Mouse (Mus musculus): Measurements from ENCODE around the gene Ccdc81. TPM values are rescaled to one million over a fixed set of nuclear protein-coding genes. Genes with fewer than 3 reads are reported as not detected.

Ccdc81 gene
- polyA plus RNA-seq, 1 experiment from 2014 or later: not detected

DNA sequence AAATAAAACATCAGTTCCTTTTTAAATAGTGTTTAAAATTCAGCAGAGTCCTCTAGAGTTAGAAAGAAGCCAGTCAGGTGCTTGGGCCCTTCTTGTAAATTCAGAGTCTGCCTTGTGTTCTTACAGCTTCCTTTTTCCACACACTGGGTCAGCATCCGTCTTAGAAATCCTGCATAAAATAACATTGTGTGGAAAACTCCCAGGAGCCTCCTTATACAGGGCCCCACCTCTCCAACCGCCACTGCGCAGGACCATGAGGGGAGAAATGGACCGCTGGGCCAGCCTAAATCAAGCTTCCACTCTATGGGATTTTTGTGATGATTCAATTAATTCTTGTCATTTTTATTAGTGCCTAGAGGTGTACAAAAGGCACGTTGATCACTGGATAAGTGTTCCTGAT lies 12.0 kb downstream of the Ccdc81 start:
- 82% methylated on average over 5 of the region's 5 CpGs for WGBS
- no peak for ATAC-seq (replicated peaks; ENCODE audit: low FRiP score, low TSS enrichment, low read depth)
- no peaks in the 10 kb centered on the region for H3K36me3 ChIP-seq (ENCODE audit: control insufficient read depth, insufficient read depth, low read length)

DNA sequence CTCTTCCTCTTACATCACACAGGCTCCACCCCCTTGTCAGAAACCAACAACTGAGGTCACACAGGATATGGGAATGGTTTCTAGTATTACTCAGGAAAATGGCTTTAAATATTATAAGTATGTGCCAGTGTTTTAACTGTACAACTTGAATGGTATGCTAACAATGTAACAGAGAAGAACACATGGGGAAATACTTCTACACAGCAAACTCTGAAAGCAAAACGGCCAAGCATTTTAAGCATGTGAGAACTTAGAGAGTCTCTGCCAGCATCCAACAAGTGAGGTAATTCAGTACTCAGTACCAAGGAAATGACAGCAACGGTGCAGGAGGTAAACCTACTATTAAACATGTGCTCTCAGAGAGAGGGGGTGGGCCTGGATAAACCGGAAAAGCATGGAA lies 18.9 kb downstream of the Ccdc81 start:
- no peaks in the 10 kb centered on the region for H3K9me3 ChIP-seq (ENCODE audit: control insufficient read depth, low read length)
- no peaks in the 10 kb centered on the region for H3K27me3 ChIP-seq (replicated peaks; ENCODE audit: control insufficient read depth, insufficient read depth, low read length)
- ATAC-seq (replicated peaks; ENCODE audit: low FRiP score, low TSS enrichment, low read depth) (0 out of 2 replicates have a peak, but pooled peaks have one; percentile 43), DNase-seq (ENCODE audit: low spot score) (no peak)
- H3K4me3 ChIP-seq (ENCODE audit: low read depth, low read length): no peak overlapping the region
- WGBS: 52% methylated on average over 3 of the region's 3 CpGs
- H3K4me1 ChIP-seq (replicated peaks; ENCODE audit: control insufficient read depth, insufficient read depth, low read length): no peaks in the 10 kb centered on the region
- no peak overlapping the region for H3K9ac ChIP-seq (ENCODE audit: low read length)
- H3K36me3 ChIP-seq (ENCODE audit: control insufficient read depth, insufficient read depth, low read length): no peaks in the 10 kb centered on the region
- no peak overlapping the region for H3K27ac ChIP-seq (ENCODE audit: low read depth)
- H3K4me2 ChIP-seq (ENCODE audit: low read length): no peak overlapping the region

More for the DNA sequence above, 12.0 kb downstream of the Ccdc81 start:
- Histone ChIP-seq H3K4me1 (replicated peaks; ENCODE audit: control insufficient read depth, insufficient read depth, low read length) (no peaks in the 10 kb centered on the region), H3K27me3 (replicated peaks; ENCODE audit: control insufficient read depth, insufficient read depth, low read length) (no peaks in the 10 kb centered on the region), H3K9ac (ENCODE audit: low read length) (no peak overlapping the region), H3K9me3 (ENCODE audit: control insufficient read depth, low read length) (no peaks in the 10 kb centered on the region), H3K27ac (ENCODE audit: low read depth) (no peak overlapping the region), H3K4me3 (ENCODE audit: low read depth, low read length) (no peak overlapping the region), H3K4me2 (ENCODE audit: low read length) (no peak overlapping the region)
- no peak for DNase-seq (ENCODE audit: low spot score)

DNA sequence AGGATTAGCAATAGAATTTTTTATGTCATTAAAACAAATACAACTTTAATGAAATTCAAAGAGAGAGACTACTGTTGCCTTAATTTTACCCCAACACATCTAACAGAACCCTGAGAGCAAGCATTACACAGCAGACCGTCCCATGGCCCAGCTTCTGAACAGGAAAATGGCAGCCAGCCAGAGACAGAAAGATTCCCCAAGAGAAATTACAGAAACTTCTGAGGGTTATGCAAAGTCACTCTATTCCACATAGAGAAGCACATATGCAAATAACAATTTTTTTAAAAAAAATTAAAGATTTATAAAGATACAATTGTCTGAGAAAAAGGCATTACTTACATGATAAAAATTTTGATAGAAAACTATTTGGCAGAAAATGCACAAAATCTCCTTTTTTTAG lies 23.7 kb downstream of the Ccdc81 start:
- Histone ChIP-seq H3K27me3 (replicated peaks; ENCODE audit: control insufficient read depth, insufficient read depth, low read length) (no peaks in the 10 kb centered on the region), H3K4me1 (replicated peaks; ENCODE audit: control insufficient read depth, insufficient read depth, low read length) (no peaks in the 10 kb centered on the region), H3K9ac (ENCODE audit: low read length) (no peak overlapping the region), H3K4me3 (ENCODE audit: low read depth, low read length) (no peak overlapping the region), H3K27ac (ENCODE audit: low read depth) (no peak overlapping the region), H3K9me3 (ENCODE audit: control insufficient read depth, low read length) (no peaks in the 10 kb centered on the region), H3K4me2 (ENCODE audit: low read length) (no peak overlapping the region), H3K36me3 (ENCODE audit: control insufficient read depth, insufficient read depth, low read length) (no peaks in the 10 kb centered on the region)
- no peak for ATAC-seq (replicated peaks; ENCODE audit: low FRiP score, low TSS enrichment, low read depth)
- DNase-seq (ENCODE audit: low spot score): no peak
- WGBS: 67% methylated on average over 1 of the region's 1 CpGs

DNA sequence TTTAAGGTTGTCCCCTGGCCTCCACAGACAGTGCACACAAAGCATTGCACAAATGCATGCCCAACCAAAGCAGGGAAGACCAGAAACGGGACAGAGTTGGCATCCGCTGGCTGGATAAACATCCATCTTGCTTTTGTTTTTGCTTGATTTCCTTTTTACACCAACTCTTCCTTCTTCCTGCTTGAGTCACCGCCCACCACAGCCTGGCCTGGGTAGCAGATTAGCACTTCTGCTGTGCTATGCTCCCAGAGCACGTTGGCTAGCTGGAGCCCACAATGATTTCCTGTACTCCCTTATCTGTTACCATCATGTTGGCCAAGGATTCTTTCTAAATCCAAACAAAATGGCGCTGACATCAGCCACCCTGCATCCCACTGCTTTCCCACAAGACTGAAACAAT lies 36.2 kb downstream of the Ccdc81 start:
- no peak overlapping the region for H3K4me3 ChIP-seq (ENCODE audit: low read depth, low read length)
- ATAC-seq (replicated peaks; ENCODE audit: low FRiP score, low TSS enrichment, low read depth): no peak
- H3K9ac ChIP-seq (ENCODE audit: low read length): no peak overlapping the region
- 75% methylated on average over 5 of the region's 5 CpGs for WGBS
- no peak overlapping the region for H3K4me2 ChIP-seq (ENCODE audit: low read length)
- no peaks in the 10 kb centered on the region for H3K36me3 ChIP-seq (ENCODE audit: control insufficient read depth, insufficient read depth, low read length)
- H3K27me3 ChIP-seq (replicated peaks; ENCODE audit: control insufficient read depth, insufficient read depth, low read length): no peaks in the 10 kb centered on the region
- no peaks in the 10 kb centered on the region for H3K9me3 ChIP-seq (ENCODE audit: control insufficient read depth, low read length)
- no peaks in the 10 kb centered on the region for H3K4me1 ChIP-seq (replicated peaks; ENCODE audit: control insufficient read depth, insufficient read depth, low read length)
- DNase-seq (ENCODE audit: low spot score): no peak
- no peak overlapping the region for H3K27ac ChIP-seq (ENCODE audit: low read depth)

DNA sequence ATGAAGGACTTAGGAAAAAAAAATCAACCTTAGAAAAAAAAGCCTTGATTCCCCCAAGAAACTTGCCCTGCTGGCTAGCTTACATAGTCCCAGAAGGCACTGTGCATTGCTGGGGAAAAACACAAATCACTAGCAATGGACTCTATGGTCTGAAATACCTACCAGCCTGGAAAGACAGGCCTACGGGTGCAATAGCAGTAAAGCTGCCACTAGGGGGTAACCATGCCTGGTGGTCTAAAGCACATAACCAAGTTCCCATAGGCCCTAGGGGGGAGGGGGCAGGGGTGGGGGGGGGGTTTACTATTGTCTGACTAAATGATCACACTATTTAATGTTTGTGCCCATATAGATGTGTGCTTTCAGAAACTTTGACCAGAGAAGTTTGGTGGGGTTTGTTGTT lies 38.7 kb downstream of the Ccdc81 start:
- Histone ChIP-seq H3K27me3 (replicated peaks; ENCODE audit: control insufficient read depth, insufficient read depth, low read length) (no peaks in the 10 kb centered on the region), H3K4me3 (ENCODE audit: low read depth, low read length) (no peak overlapping the region), H3K36me3 (ENCODE audit: control insufficient read depth, insufficient read depth, low read length) (no peaks in the 10 kb centered on the region), H3K9ac (ENCODE audit: low read length) (no peak overlapping the region), H3K27ac (ENCODE audit: low read depth) (no peak overlapping the region), H3K4me2 (ENCODE audit: low read length) (no peak overlapping the region), H3K9me3 (ENCODE audit: control insufficient read depth, low read length) (no peaks in the 10 kb centered on the region), H3K4me1 (replicated peaks; ENCODE audit: control insufficient read depth, insufficient read depth, low read length) (no peaks in the 10 kb centered on the region)
- 86% methylated on average over 1 of the region's 1 CpGs for WGBS
- DNase-seq (ENCODE audit: low spot score) (no peak), ATAC-seq (replicated peaks; ENCODE audit: low FRiP score, low TSS enrichment, low read depth) (no peak)

DNA sequence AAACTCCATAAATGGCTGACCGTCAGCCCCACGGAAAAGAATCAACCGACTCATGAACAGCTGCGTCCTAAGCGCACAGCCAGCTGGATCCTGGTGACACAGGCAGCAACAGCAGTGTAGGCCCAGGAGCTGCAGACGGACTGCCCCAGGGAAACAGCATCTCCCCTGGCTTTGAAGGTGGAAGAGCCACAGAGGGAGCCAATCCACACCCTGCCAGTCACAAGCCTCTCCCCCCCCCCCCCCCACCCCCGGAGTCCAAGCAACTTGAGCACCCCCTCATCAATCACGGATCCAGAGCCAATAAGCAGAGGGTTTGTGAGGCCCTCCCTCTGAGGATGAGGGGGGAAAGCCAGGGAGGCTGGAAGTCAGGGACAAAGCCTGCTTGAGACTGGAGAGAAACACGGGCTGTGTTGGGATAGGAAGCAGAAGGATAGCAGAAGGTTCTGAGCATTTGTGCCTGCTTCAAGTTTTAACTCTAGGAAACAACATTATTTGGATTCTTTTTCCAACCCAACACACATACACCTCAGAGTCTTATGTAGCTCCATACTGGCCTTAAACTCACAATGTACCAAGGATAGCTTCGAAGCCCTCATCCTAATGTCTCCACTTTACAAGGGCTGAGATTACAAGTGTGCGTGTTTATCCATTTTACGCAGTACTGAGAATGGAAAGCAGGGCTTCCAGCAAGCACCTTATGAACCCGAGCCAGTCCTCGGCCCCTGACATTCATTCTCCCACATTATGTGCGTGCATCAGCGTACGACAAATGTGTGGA lies 46.8 kb downstream of the Ccdc81 start:
- Histone ChIP-seq H3K36me3 (ENCODE audit: control insufficient read depth, insufficient read depth, low read length) (no peaks in the 10 kb centered on the region), H3K4me3 (ENCODE audit: low read depth, low read length) (no peak overlapping the region), H3K9ac (ENCODE audit: low read length) (no peak overlapping the region), H3K4me2 (ENCODE audit: low read length) (no peak overlapping the region), H3K27ac (ENCODE audit: low read depth) (no peak overlapping the region), H3K9me3 (ENCODE audit: control insufficient read depth, low read length) (no peaks in the 10 kb centered on the region), H3K27me3 (replicated peaks; ENCODE audit: control insufficient read depth, insufficient read depth, low read length) (no peaks in the 10 kb centered on the region), H3K4me1 (replicated peaks; ENCODE audit: control insufficient read depth, insufficient read depth, low read length) (no peaks in the 10 kb centered on the region)
- 59% methylated on average over 17 of the region's 17 CpGs for WGBS
- no peak for ATAC-seq (replicated peaks; ENCODE audit: low FRiP score, low TSS enrichment, low read depth)
- no peak for DNase-seq (ENCODE audit: low spot score)

DNA sequence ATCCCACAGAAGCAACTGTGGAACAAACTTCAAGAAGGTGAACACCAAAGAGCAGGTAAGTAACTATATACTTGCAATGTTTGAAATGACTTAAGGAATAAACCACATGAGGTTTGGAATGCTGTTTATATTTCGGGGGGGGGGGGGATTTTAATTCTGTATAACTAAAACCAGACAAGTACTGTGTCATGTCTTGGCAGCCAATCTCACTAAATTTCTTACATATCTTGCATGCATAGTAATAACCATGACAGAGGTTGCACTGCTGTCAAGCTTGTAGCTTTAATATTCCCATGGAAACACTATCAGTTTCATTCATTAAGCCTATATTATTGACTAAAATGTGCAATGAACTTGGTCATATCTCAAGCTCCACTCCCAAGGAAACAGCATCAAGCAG lies 48.2 kb downstream of the Ccdc81 start:
- H3K4me2 ChIP-seq (ENCODE audit: low read length): no peak overlapping the region
- no peaks in the 10 kb centered on the region for H3K9me3 ChIP-seq (ENCODE audit: control insufficient read depth, low read length)
- no peak for DNase-seq (ENCODE audit: low spot score)
- 78% methylated on average over 1 of the region's 1 CpGs for WGBS
- no peaks in the 10 kb centered on the region for H3K4me1 ChIP-seq (replicated peaks; ENCODE audit: control insufficient read depth, insufficient read depth, low read length)
- no peaks in the 10 kb centered on the region for H3K36me3 ChIP-seq (ENCODE audit: control insufficient read depth, insufficient read depth, low read length)
- H3K9ac ChIP-seq (ENCODE audit: low read length): no peak overlapping the region
- no peaks in the 10 kb centered on the region for H3K27me3 ChIP-seq (replicated peaks; ENCODE audit: control insufficient read depth, insufficient read depth, low read length)
- no peak overlapping the region for H3K27ac ChIP-seq (ENCODE audit: low read depth)
- no peak overlapping the region for H3K4me3 ChIP-seq (ENCODE audit: low read depth, low read length)
- ATAC-seq (replicated peaks; ENCODE audit: low FRiP score, low TSS enrichment, low read depth): no peak

DNA sequence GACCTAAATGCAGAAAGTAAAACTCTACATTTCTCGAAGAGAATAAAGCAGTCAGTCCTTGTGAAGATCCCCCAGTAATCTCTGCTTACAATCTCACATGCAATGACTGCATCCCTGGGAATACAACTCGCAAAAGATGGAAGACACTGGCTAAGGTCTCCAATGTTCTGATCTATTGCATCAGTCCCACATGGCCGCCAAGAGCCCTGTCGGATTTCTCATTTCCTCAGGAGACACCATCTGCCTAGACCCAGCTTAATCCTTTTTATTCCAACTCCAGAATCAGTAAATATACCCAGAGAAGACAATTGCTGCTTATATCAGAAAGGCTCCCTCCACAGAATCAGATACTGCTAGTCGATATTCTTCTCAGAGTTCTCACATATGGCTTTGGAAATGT lies 50.3 kb downstream of the Ccdc81 start:
- H3K27me3 ChIP-seq (replicated peaks; ENCODE audit: control insufficient read depth, insufficient read depth, low read length): no peaks in the 10 kb centered on the region
- no peak for DNase-seq (ENCODE audit: low spot score)
- no peak overlapping the region for H3K9ac ChIP-seq (ENCODE audit: low read length)
- H3K36me3 ChIP-seq (ENCODE audit: control insufficient read depth, insufficient read depth, low read length): no peaks in the 10 kb centered on the region
- WGBS: 84% methylated on average over 5 of the region's 5 CpGs
- no peaks in the 10 kb centered on the region for H3K9me3 ChIP-seq (ENCODE audit: control insufficient read depth, low read length)
- ATAC-seq (replicated peaks; ENCODE audit: low FRiP score, low TSS enrichment, low read depth): no peak
- H3K4me1 ChIP-seq (replicated peaks; ENCODE audit: control insufficient read depth, insufficient read depth, low read length): no peaks in the 10 kb centered on the region
- H3K27ac ChIP-seq (ENCODE audit: low read depth): no peak overlapping the region
- H3K4me3 ChIP-seq (ENCODE audit: low read depth, low read length): no peak overlapping the region
- no peak overlapping the region for H3K4me2 ChIP-seq (ENCODE audit: low read length)

Measured in intestine, embryonic 14.5 days (tissue).